Mouse (Mus musculus): ENCODE results near the gene Bnipl. TPM values are rescaled to one million over a fixed set of nuclear protein-coding genes. Genes with fewer than 3 reads are reported as not detected.
"Not testable (repeated sequence)": the region's sequence is repeated elsewhere in the genome, so short reads cannot be mapped to it uniquely, and the experiment has no call there.

The Bnipl gene
- total RNA-seq, 1 experiment from 2014 or later: 0.24 TPM

GRCm38 (mm10) chr3:95235386-95236301 lies 15.3 kb downstream of the Bnipl start:
- no peak for DNase-seq

GRCm38 (mm10) chr3:95233303-95233980 lies 17.6 kb downstream of the Bnipl start:
- no peak for DNase-seq

GRCm38 (mm10) chr3:95232771-95233170 lies 18.2 kb downstream of the Bnipl start:
- DNase-seq: peak; percentile 59

DNA sequence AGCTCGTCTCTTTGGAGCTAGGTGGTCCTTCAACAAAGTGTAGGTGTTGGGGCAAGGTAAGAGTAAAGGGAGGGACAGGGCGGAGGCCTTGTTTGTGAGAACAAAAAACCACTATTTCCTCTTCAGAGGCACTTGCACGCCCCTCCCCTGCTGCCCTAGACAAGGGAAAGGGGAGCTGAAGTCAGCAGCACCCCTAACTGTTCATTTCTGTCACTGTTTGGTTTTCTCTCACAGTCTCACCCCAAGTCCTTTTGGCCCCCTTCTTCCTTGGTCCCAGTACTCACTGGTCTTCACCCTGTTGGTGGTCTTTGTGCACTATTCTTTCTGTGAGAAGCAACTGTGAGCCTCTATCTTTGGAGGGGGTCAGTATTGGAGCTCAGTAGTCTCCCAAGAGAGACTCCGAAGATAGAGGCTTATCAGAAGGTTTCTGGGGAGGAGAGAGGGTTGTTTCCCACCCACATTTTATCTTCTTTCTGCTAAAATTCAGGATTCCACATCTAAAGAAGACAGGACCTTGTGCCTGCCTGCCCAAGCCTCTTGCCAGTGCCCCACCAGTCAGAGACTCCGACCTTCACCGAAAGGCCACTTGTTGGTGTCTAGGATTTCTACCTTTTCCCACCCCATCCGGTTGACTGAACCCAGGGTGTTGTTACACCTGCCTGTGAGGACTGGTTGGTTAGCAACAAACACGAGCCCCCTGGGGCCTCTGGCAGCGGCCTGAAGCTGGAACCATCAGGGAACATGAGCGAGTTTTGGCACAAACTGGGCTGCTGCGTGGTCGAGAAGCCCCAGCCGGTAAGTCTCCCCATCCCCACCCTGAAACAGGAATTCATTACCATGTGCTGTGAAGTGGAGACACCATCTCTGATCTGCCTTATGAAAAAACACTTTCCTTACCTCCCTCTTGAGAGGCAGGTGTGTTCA lies 19.4 kb downstream of the Bnipl start, which contains the start of gene Mllt11:
Mllt11 (minus strand) TSS at position 874 of the 924 bp plus-strand sequence.
- no peak for DNase-seq

- no peak for DNase-seq
Measured at GRCm38 (mm10) chr3:95230495-95231297, 20.3 kb downstream of the Bnipl start.

DNA sequence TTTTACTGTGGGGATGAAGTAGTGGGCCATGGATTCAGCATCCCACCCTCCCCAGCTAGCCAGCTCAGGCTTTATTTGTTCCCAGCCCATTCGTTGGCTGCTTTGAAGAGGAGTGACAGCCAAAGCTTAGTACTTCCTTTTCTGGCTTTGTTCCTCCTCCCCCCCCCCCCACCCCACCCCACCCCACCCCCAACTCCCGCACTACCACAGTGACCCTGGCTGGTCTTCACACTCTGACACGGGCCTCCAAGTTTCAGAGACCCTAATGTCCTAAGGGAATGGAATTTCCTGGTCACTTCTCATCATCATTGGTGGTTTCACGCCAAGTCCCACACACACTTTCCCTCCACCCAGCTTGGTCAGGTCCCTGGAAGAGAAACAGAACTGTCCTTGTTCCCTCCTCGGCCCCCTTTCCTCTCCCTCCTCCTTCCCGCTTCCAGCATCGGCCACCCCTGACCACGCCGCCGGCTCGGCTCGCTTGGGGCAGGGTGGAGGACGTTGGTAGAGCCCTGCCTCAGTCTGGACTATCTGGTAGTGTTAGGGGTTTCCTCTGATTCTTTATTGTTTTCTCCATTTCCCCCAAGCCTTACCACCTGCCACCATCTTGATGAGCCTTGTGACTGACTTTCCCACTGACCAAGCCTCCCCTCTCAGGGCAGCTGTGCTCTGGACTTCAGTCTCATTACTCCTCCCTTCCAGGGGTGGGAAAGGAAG lies 21.1 kb downstream of the Bnipl start:
- DNase-seq: peak; percentile 38

DNA sequence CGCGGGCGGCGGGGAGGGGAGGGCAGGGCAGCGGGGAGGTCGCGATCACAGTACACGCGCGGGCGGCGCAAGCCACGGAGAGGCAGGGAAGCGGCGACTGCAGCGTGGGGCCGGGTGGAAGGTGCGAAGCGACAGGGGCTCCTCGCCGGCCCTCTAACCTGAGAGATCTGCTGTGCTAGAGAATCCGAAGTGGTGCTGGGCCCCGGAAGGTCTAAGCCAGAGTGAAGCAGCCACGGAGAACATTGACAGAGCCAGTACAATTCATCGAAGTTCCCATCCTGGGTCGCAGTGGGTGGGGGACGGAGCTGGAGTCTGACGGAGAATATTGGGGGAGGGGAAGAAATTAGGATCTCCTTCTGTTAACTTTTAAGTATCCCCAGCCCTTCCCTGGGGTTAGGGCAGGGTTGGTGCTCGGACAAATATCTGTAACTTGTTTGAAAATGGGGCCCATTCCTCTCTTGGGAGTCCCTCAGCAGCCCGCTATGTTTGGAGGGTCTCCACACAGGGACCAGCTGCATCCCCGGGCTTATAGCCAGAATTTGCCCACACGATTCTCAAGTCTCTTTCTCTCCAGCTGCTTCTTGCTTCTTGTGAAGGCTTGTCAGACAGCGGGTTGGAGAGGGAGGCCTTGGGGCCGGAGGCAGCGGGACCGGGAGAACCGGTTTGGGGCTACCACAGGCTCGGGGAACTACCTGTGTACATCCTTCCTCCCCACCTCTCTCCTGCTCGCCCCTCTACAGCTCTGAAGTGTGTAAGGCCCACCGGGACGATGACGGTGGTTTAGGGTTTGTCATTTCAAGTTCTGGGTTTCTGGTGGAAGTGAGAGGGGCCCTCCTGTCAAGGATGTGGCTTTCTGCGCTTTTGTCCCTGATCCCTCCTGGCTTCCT lies 21.9 kb downstream of the Bnipl start:
- DNase-seq: peak; percentile 26

DNA sequence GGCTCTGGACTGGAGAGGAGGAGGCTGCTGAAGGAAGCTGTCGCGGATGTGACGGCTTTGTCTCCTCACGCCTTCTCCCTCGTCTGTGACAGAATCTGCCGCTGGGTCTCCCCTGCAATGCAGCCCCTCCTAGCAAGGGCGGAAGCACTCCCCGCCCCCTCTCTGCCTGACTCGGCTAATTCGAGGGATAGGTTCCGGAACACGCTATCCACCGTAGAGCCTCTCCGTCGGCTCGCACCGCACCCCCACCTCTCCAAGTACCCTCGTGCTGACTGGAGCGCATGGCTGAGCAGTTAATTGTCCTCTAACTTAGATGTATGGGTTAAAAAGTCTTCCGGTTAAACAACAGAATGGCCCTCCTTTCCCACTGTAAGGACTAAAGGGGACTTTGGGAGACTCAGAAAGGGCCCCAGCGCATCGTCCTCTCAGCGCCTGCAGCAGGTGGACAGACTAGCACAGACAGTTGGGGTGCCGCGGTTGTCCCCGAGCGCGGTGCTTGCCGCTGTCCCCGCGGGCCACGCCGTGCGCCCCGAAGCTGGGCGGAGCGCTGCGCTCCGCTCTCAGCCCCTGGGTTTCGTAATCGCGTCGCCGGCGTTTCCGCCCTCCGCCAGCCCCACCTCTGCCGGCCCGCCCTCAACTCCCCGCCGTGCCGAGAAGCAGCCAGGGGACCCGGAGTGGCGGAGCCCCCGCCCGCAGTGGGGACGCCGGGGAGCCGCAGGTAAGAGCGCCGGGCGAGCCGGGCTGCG lies 22.7 kb downstream of the Bnipl start, which contains the start of gene Cdc42se1:
Cdc42se1 (plus strand) TSS at position 585 of the 746 bp plus-strand sequence.
- DNase-seq: peak; percentile 91

DNA sequence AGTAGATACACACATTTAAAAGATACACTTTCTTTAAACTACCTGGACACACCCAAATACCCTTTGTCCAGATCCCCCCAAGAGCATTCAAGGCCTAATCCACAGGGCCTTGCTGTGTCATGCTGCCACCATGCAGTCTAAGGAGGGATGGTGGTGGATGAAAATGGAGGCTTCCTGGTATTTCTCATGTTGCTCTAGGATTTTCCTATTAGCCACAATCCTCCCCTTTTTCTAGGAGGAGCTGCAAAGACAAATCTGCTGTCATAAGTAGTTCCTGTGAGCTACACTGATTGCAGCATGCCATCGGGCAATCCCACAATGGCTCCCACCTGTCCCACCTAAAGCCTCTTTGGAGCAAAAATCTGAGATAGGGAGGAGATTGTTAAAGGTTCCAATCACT lies 23.8 kb downstream of the Bnipl start:
- DNase-seq: no peak

DNA sequence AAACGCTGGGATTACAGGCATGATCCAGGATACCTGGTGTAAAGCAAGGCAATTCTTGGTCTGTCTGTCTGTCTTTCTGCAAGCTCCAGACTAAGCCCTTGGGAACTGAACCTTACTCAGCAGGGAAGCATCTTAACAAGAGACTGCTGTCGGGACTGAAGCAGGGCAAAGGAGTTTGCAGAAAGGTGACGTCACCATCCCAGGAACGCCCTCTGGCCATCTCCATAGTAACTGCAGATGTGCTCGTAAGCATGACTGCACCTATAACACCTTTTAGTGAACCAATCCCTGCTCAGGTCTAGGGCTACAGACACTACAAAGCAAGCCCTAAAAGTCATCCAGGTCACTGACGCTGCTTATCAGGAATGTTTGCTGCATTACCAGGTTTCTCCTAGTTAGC lies 26.7 kb downstream of the Bnipl start:
- DNase-seq: no peak

- no peak for DNase-seq
Measured at GRCm38 (mm10) chr3:95223041-95223440, 28.0 kb downstream of the Bnipl start.

DNA sequence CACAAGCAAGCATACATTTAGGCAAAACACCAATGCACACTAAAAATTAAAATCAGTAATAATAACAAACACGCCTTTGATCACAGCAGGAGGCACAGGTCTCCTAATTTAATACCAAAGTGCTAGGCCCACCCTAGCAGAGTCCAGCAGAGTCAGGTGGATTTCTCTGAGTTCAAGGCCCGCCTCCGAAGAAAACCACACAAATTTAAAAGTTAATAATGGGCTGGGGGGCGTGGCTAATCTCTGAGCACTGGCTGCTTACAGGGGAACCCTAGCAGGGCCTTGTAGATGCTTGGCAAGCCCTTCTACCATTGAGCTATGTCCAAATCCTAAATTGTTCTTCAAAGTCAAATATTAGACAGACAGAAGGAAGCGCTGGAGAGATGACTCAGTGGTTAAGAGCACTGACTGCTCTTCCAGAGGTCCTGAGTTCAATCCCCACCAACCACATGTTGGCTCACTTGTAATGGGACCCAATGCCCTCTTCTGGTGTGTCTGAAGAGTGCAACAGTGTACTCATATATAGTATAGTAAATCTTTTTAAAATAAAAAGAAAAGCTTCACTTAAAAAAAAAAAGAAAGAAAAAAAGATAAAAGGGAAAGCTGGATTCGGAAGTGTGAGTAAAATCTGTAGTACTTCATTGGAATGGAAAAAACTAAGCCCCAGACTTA lies 32.4 kb downstream of the Bnipl start:
- DNase-seq: no peak

DNA sequence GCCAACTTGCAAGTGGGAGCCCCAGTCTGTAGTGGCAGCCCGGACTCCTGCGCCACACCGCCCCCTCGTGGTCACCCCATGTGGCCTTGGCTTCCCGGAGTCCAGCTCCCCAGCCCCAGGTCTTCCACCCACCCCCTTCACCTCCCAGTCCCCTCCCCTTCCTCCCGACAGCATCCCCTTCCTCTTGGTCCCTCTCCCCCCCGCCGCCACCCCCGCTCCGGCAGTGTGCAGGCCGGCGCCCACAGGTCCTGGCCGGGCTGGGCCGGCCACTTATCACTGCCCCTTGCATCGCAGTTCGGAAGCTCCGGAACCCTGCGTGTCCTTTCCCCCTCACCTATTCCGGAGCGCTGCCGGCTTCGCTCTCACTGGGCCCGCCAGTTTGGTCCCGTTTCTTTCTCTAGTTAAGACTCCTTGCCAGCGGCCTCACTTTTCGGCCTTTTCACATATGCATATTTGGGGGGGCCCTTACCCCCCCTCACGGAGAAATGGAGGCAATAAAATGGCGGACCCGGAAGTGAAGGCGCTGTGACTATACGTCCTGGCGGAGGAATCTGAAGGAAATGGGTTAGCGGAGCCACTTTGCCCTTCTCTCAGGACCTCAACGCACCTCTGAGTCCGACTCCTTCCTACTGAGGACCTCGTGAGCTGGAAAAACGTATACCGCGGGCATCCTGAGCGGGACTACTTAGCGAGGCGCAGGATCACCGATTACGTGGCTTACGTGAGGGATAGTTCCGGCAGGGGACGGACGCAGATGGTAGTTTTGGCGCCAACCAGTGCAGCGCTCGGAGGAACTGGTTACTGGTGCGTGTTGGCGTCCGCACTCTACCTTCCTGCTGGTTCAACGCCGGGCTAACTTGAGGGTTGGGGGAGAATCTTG lies 33.5 kb downstream of the Bnipl start, which contains the start of gene Gabpb2:
Gabpb2 (minus strand) TSS at position 662 of the 880 bp plus-strand sequence.
- DNase-seq: peak; percentile 98

GRCm38 (mm10) chr3:95216655-95217254 lies 34.2 kb downstream of the Bnipl start:
- no peak for DNase-seq

- no peak for DNase-seq
Measured at GRCm38 (mm10) chr3:95213609-95213975, 37.4 kb downstream of the Bnipl start.

GRCm38 (mm10) chr3:95212889-95213608 lies 37.9 kb downstream of the Bnipl start:
- not testable (repeated sequence) for DNase-seq

All from adrenal gland, postnatal 25 days (tissue).